Mouse (Mus musculus) bone marrow, adult 2 months (tissue): ENCODE measurements around the gene Zdhhc16. TPM values are rescaled to one million over a fixed set of nuclear protein-coding genes. Genes with fewer than 3 reads are reported as not detected.

Experiments used
- H3K27ac ChIP-seq: fragments of 200-500 bp; 2 replicates; pipeline ENCODE4 v1.5.1; 2012; ENCODE audit warnings: low read depth, mild to moderate bottlenecking, control low read depth, inconsistent platforms, low read length; ENCODE audit not compliant: control insufficient read depth, poor library complexity, insufficient read depth
- H3K4me1 ChIP-seq: fragments of 200-500 bp; 2 replicates; pipeline ENCODE4 v1.6.1; 2011; ENCODE audit warnings: low read length; ENCODE audit not compliant: control insufficient read depth, insufficient read depth
- H3K4me3 ChIP-seq: fragments of 200-500 bp; replicated peaks from 2 replicates; pipeline ENCODE3; 2011; ENCODE audit warnings: mild to moderate bottlenecking, low read depth, low read length, control low read depth; ENCODE audit not compliant: control insufficient read depth
- CTCF ChIP-seq: fragments of 200-500 bp; IDR thresholded peaks from 2 replicates; pipeline ENCODE4 v1.5.1; 2011; ENCODE audit warnings: low read length, control low read depth; ENCODE audit not compliant: control insufficient read depth, insufficient read depth
- POLR2A ChIP-seq: fragments of 200-500 bp; IDR thresholded peaks from 2 replicates; pipeline ENCODE4 v1.6.1; 2011; ENCODE audit warnings: low read depth, mild to moderate bottlenecking, control low read depth, low read length, borderline replicate concordance; ENCODE audit not compliant: control insufficient read depth
- WGBS: fragments of 180-500 bp; shearing (Covaris S2); methylation state at CpG from one replicate; pipeline ENCODE4 v1.1.7; 2018; 5-methylcytosine and 5-hydroxymethylcytosine counted together
- polyA plus RNA-seq: library from polyadenylated mRNA; stranded (reverse); fragments of >200 nt; gene quantifications from 2 replicates; pipeline ENCODE4 v1.2.4, GENCODE M21; 2011; ENCODE audit warnings: low replicate concordance; ENCODE audit not compliant: missing spikeins, insufficient read depth, insufficient read length

Zdhhc16 gene
- 27.4 and 59.8 TPM in 2 replicates for polyA plus RNA-seq

DNA sequence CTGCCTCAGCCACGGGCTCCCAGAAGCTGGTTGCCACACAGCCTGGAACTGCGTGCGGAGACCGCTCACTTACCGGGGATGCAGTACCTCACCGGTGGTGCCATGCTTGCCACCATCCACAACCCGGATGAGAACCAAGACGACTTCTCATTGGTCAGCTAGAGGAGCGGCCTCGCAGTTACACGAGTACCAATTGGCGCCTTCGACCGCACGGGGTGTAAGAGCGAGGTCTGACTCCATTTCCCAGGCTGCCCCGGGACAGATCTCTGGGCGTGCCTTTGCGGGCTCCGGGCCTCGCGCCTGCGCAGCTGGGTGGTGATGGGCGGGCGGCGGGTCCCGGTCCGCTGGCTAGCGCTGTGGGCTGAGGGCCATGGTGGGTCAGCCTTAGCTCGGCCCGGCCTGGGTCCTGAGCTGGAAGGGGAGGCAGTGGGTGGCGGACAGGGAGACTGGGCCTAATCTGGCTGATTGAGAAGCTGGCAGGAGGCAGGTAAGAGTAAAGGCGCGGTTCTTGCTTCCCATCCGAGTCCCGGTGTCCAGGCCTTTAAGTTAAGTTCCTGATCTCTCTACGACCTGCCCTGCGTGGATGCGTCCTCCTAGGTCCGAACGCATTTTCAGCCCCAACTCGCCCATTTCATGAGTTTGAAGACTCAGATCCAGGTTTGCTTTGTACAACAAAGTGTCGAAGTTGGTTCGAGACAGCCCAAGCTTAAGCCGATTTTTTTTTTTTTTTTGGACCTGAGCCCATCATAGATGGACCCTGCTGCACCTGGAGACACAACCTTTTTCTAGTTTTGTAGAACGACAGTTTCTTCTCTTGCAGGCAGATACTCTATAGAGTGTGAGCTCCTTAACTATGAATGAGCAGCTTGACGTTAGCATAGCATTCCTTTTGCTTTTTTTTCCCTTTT is at the start of gene Zdhhc16, which contains the start of gene Exosc1:
Zdhhc16 (plus strand) TSS at position 302 of the 908 bp plus-strand sequence.
Exosc1 (minus strand) TSS at position 245 of the 908 bp plus-strand sequence.
- Histone ChIP-seq H3K4me1 (peaks cover 3% of the 10 kb centered on the region), H3K4me3 (peak within 1 kb of the TSS; percentile 100), H3K27ac (peak within 1 kb of the TSS; percentile 73)
- no peak for TF ChIP-seq CTCF
- peak; percentile 61 for TF ChIP-seq POLR2A
- under 1% methylated on average over 47 of the region's 47 CpGs for WGBS

DNA sequence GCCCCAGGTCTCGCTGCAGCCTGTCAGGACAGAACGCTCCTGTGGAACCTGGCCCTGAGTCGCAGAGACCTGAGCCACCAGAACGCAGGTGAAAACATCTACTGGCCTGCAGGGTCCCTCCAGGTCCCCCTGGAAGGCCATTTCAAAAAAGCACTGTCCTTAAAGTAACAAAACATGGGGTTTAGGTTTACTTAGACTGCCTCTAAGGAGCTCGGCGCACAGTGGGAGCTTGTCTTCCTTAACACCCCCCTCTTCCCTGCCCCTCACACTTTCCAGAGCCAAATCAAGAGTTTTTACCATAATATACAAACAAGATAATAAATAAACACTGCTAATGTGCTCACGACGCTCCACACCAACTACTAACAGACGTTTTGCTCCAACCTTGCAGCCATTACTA is 49.4 kb upstream of the Zdhhc16 start:
- no peak for TF ChIP-seq POLR2A
- TF ChIP-seq CTCF: no peak
- Histone ChIP-seq H3K27ac (no peak overlapping the region), H3K4me3 (no peak overlapping the region), H3K4me1 (no peaks in the 10 kb centered on the region)
- 89% methylated on average over 9 of the region's 9 CpGs for WGBS

DNA sequence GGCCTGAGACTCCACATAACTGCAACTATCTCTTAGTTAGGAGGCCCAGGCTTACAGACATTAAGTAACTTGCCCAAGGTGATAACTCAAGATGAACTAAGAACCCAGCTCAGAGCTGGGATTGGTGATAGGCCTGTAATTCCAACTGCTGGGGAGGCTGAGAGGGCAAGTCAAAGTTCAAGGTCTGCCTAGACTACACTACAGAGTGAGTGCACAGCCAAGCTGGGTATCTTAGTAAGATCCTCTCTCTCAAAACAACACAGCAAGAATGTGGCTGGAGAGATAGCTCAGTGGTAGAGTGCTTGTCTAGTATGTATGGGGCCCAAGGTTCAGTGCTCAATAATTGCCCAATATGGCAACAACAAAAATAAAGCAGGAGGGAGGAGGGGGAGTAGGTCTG is 45.1 kb upstream of the Zdhhc16 start:
- H3K4me1 ChIP-seq: no peaks in the 10 kb centered on the region
- no peak overlapping the region for H3K27ac ChIP-seq
- no peak for TF ChIP-seq CTCF
- H3K4me3 ChIP-seq: no peak overlapping the region

- peak overlapping the region; percentile 5 for H3K4me3 ChIP-seq
- WGBS: 32% methylated on average over 7 of the region's 7 CpGs
- no peak for TF ChIP-seq POLR2A
- TF ChIP-seq CTCF: no peak
- H3K4me1 ChIP-seq: peaks cover 3% of the 10 kb centered on the region; the same call in 1 of the 2 replicates
- H3K27ac ChIP-seq: no peak overlapping the region
These were observed 38.3 kb upstream of the Zdhhc16 start for GRCm38 (mm10) chr19:41894959-41895358.

- H3K4me3 ChIP-seq: peak within 1 kb of the TSS; percentile 86
- TF ChIP-seq CTCF (no peak), POLR2A (0 out of 2 replicates have a peak, but pooled peaks have one; percentile 34)
- under 1% methylated on average over 46 of the region's 46 CpGs for WGBS
- peaks cover 5% of the 10 kb centered on the region; the same call in 1 of the 2 replicates for H3K4me1 ChIP-seq
- H3K27ac ChIP-seq: peak within 1 kb of the TSS; percentile 62
These were observed 37.6 kb upstream of the Zdhhc16 start, which contains the start of gene Rrp12 for GRCm38 (mm10) chr19:41895460-41896318. Rrp12 (minus strand) TSS chr19:41896173.

GRCm38 (mm10) chr19:41896319-41896711 is 37.0 kb upstream of the Zdhhc16 start:
- Histone ChIP-seq H3K4me1 (peaks cover 5% of the 10 kb centered on the region; the same call in 1 of the 2 replicates), H3K27ac (no peak overlapping the region), H3K4me3 (peak overlapping the region; percentile 86)
- TF ChIP-seq CTCF (no peak), POLR2A (no peak)
- WGBS: 22% methylated on average over 18 of the region's 18 CpGs

GRCm38 (mm10) chr19:41898860-41899259 is 34.4 kb upstream of the Zdhhc16 start:
- WGBS: 45% methylated on average over 4 of the region's 4 CpGs
- Histone ChIP-seq H3K27ac (no peak overlapping the region), H3K4me1 (peaks cover 8% of the 10 kb centered on the region; the same call in 1 of the 2 replicates), H3K4me3 (no peak overlapping the region)
- TF ChIP-seq CTCF (0 out of 2 replicates have a peak, but pooled peaks have one; percentile 18), POLR2A (no peak)
